Mouse (Mus musculus): ENCODE results near the gene Ninj2. TPM values are rescaled to one million over a fixed set of nuclear protein-coding genes. Genes with fewer than 3 reads are reported as not detected.
"Not testable (repeated sequence)": the region's sequence is repeated elsewhere in the genome, so short reads cannot be mapped to it uniquely, and the experiment has no call there.

Ninj2 gene
- total RNA-seq (2021) = 1 to 10 TPM in 1 of 2 experiments, under 1 TPM in 1; 0.66 to 1.7 TPM

- no peak for DNase-seq
Measured at GRCm38 (mm10) chr6:120093100-120093499, at the start of gene Ninj2. Gene Ninj2 (plus strand): TSS chr6:120093350.

- DNase-seq = no peak
Measured at GRCm38 (mm10) chr6:120045406-120045805, 47.7 kb upstream of the Ninj2 start.

GRCm38 (mm10) chr6:120047705-120048292 lies 45.4 kb upstream of the Ninj2 start:
- no peak for DNase-seq

GRCm38 (mm10) chr6:120054412-120054811 lies 38.7 kb upstream of the Ninj2 start:
- no peak for DNase-seq

GRCm38 (mm10) chr6:120055666-120056540 lies 37.2 kb upstream of the Ninj2 start:
- DNase-seq = no peak

GRCm38 (mm10) chr6:120062934-120063333 lies 30.2 kb upstream of the Ninj2 start:
- DNase-seq = peak; percentile 7 to 14

GRCm38 (mm10) chr6:120064627-120065026 lies 28.5 kb upstream of the Ninj2 start:
- DNase-seq = no peak

GRCm38 (mm10) chr6:120065552-120066177 lies 27.5 kb upstream of the Ninj2 start:
- DNase-seq = no peak

- no peak for DNase-seq
Measured at GRCm38 (mm10) chr6:120069546-120069945, 23.6 kb upstream of the Ninj2 start.

GRCm38 (mm10) chr6:120072630-120073029 lies 20.5 kb upstream of the Ninj2 start:
- no peak for DNase-seq

- DNase-seq = no peak
Measured at GRCm38 (mm10) chr6:120076619-120077450, 16.3 kb upstream of the Ninj2 start.

- no peak for DNase-seq
Measured at GRCm38 (mm10) chr6:120079547-120079946, 13.6 kb upstream of the Ninj2 start.

- DNase-seq = no peak
Measured at GRCm38 (mm10) chr6:120081516-120081915, 11.6 kb upstream of the Ninj2 start.

- DNase-seq = no peak
Measured at GRCm38 (mm10) chr6:120082251-120082950, 10.7 kb upstream of the Ninj2 start.

- DNase-seq = no peak
Measured at GRCm38 (mm10) chr6:120082951-120083411, 10.2 kb upstream of the Ninj2 start.

- DNase-seq = no peak
Measured at GRCm38 (mm10) chr6:120083442-120083841, 9.7 kb upstream of the Ninj2 start.

GRCm38 (mm10) chr6:120084983-120085382 lies 8.2 kb upstream of the Ninj2 start:
- no peak for DNase-seq

GRCm38 (mm10) chr6:120085832-120086231 lies 7.3 kb upstream of the Ninj2 start:
- no peak for DNase-seq

- DNase-seq = not testable (repeated sequence)
Measured at GRCm38 (mm10) chr6:120087041-120087440, 6.1 kb upstream of the Ninj2 start.

GRCm38 (mm10) chr6:120090712-120091248 lies 2.4 kb upstream of the Ninj2 start:
- DNase-seq = no peak

GRCm38 (mm10) chr6:120091956-120092355 lies 1.2 kb upstream of the Ninj2 start:
- no peak for DNase-seq

Measured in layer of hippocampus, postnatal 36 days (tissue).